Mouse (Mus musculus): ENCODE measurements around the gene Col1a1.
A peak's percentile ranks its signal among the peaks of the same experiment; 100 is the strongest.

- TF ChIP-seq CTCF (IDR thresholded peaks at IDR 0.05; ENCODE audit: low read depth): 0 out of 2 replicates have a peak, but pooled peaks have one; percentile 9
- TF ChIP-seq EP300 (IDR thresholded peaks at IDR 0.05; ENCODE audit: low read depth): no peak
These were observed 8.3 kb downstream of the Col1a1 start for GRCm38 (mm10) chr11:94944295-94944694.
